Mouse (Mus musculus) MEL (cell line): ENCODE measurements around the gene Gm20662. TPM values are rescaled to one million over a fixed set of nuclear protein-coding genes. Genes with fewer than 3 reads are reported as not detected.
A peak's percentile ranks its signal among the peaks of the same experiment; 100 is the strongest.

ENCODE experiments used
- DNase-seq: peaks from one replicate; pipeline ENCODE4 v3.0.0; 2011; ENCODE audit warnings: low read depth, low spot score
- H3K27ac ChIP-seq: 2 replicates; pipeline ENCODE4 v1.5.1; 2012; ENCODE audit warnings: low read depth, mild to moderate bottlenecking, control low read depth, low read length, moderate library complexity; ENCODE audit not compliant: control insufficient read depth
- H3K27me3 ChIP-seq, 2 experiments: fragments of 150-350 bp in 1 of 2; sonication (generic) in 1 of 2; 2 replicates each; pipeline ENCODE4 v1.6.1; 2012; ENCODE audit warnings: low read length in 2 of 2, mild to moderate bottlenecking in 2 of 2, improper control_type of control experiment in 1 of 2, moderate library complexity in 1 of 2; ENCODE audit not compliant: insufficient read depth in 2 of 2, control insufficient read depth in 1 of 2
- H3K36me3 ChIP-seq, 2 experiments: 2 replicates each; pipeline ENCODE4 v1.6.1; 2012 to 2014; ENCODE audit warnings: low read length in 2 of 2, improper control_type of control experiment in 1 of 2, inconsistent platforms in 1 of 2, mild to moderate bottlenecking in 1 of 2; ENCODE audit not compliant: insufficient read depth in 2 of 2, control insufficient read depth in 1 of 2
- H3K4me1 ChIP-seq, 2 experiments: fragments of 150-350 bp in 1 of 2; sonication (generic) in 1 of 2; 2 replicates each; pipeline ENCODE4 v1.6.1; 2012; ENCODE audit warnings: low read length in 2 of 2, improper control_type of control experiment in 1 of 2, mild to moderate bottlenecking in 1 of 2; ENCODE audit not compliant: insufficient read depth in 2 of 2, control insufficient read depth in 1 of 2
- H3K4me3 ChIP-seq, 2 experiments: fragments of 150-350 bp in 1 of 2; sonication (generic) in 1 of 2; 2 replicates each; pipeline ENCODE4 v1.5.1; 2012; ENCODE audit warnings: low read depth in 2 of 2, low read length in 2 of 2, mild to moderate bottlenecking in 2 of 2, moderate library complexity in 2 of 2, control low read depth in 1 of 2, improper control_type of control experiment in 1 of 2; ENCODE audit not compliant: control insufficient read depth in 1 of 2, insufficient read depth in 1 of 2
- H3K79me2 ChIP-seq: 2 replicates; pipeline ENCODE4 v1.6.1; 2012; ENCODE audit warnings: mild to moderate bottlenecking, low read length, moderate library complexity; ENCODE audit not compliant: control insufficient read depth, poor library complexity, insufficient read depth
- H3K9ac ChIP-seq: 2 replicates; pipeline ENCODE4 v1.6.1; 2012; ENCODE audit warnings: low read depth, mild to moderate bottlenecking, control low read depth, low read length, moderate library complexity; ENCODE audit not compliant: control insufficient read depth, poor library complexity, severe bottlenecking
- H3K9me3 ChIP-seq: fragments of 150-350 bp; sonication (generic); replicated peaks from 2 replicates; pipeline ENCODE4 v1.6.1; 2012; ENCODE audit warnings: mild to moderate bottlenecking, low read length, improper control_type of control experiment, moderate library complexity; ENCODE audit not compliant: insufficient read depth
- BHLHE40 ChIP-seq: IDR thresholded peaks from 2 replicates; pipeline ENCODE4 v1.6.1; 2012; ENCODE audit warnings: low read depth, mild to moderate bottlenecking, inconsistent platforms, low read length, improper control_type of control experiment, borderline replicate concordance
- CHD1 ChIP-seq: IDR thresholded peaks from 2 replicates; pipeline ENCODE4 v1.6.1; 2012; ENCODE audit warnings: low read depth, mild to moderate bottlenecking, inconsistent platforms, low read length, improper control_type of control experiment
- CHD2 ChIP-seq: IDR thresholded peaks from 2 replicates; pipeline ENCODE4 v1.6.1; 2011; ENCODE audit warnings: low read length, improper control_type of control experiment
- CTCF ChIP-seq, 3 experiments: IDR thresholded peaks in 2 of 3; conservative IDR thresholded peaks in 1 of 3; 2 replicates each; pipeline ENCODE4 v1.5.1; 2011 to 2012; ENCODE audit warnings: low read length in 3 of 3, low read depth in 2 of 3, mild to moderate bottlenecking in 2 of 3, improper control_type of control experiment in 1 of 3, inconsistent platforms in 1 of 3, mixed read lengths in 1 of 3, moderate library complexity in 1 of 3; ENCODE audit not compliant: control insufficient read depth in 1 of 3, insufficient read depth in 1 of 3, poor library complexity in 1 of 3, severe bottlenecking in 1 of 3
- E2F4 ChIP-seq: IDR thresholded peaks from 2 replicates; pipeline ENCODE4 v1.6.1; 2011; ENCODE audit warnings: low read depth, low read length, improper control_type of control experiment, borderline replicate concordance
- ELF1 ChIP-seq: IDR thresholded peaks from 2 replicates; pipeline ENCODE4 v1.6.1; 2014; ENCODE audit warnings: low read depth, mild to moderate bottlenecking, inconsistent platforms, low read length, improper control_type of control experiment, moderate library complexity
- EP300 ChIP-seq, 2 experiments: IDR thresholded peaks; 2 replicates each; pipeline ENCODE4 v1.6.1; 2011; ENCODE audit warnings: improper control_type of control experiment in 2 of 2, low read length in 2 of 2, low read depth in 1 of 2, mild to moderate bottlenecking in 1 of 2
- ETS1 ChIP-seq: IDR thresholded peaks from 2 replicates; pipeline ENCODE4 v1.6.1; 2012; ENCODE audit warnings: low read depth, mild to moderate bottlenecking, inconsistent platforms, low read length, improper control_type of control experiment, moderate library complexity
- GABPA ChIP-seq: IDR thresholded peaks from 2 replicates; pipeline ENCODE4 v1.6.1; 2012; ENCODE audit warnings: low read depth, mild to moderate bottlenecking, inconsistent platforms, low read length, improper control_type of control experiment, moderate library complexity
- GATA1 ChIP-seq: IDR thresholded peaks from 2 replicates; pipeline ENCODE4 v1.6.1; 2011; ENCODE audit warnings: low read depth, low read length, improper control_type of control experiment
- HCFC1 ChIP-seq: IDR thresholded peaks from 2 replicates; pipeline ENCODE4 v1.6.1; 2012; ENCODE audit warnings: low read depth, mild to moderate bottlenecking, inconsistent platforms, low read length, improper control_type of control experiment, moderate library complexity
- JUND ChIP-seq: IDR thresholded peaks from 2 replicates; pipeline ENCODE4 v1.6.1; 2011; ENCODE audit warnings: low read depth, mild to moderate bottlenecking, improper control_type of control experiment, low read length
- KAT2A ChIP-seq: conservative IDR thresholded peaks from 2 replicates; pipeline ENCODE4 v1.6.1; 2012; ENCODE audit warnings: low read depth, low read length, improper control_type of control experiment, inconsistent platforms
- MAX ChIP-seq: IDR thresholded peaks from 2 replicates; pipeline ENCODE4 v1.6.1; 2011; ENCODE audit warnings: low read length, improper control_type of control experiment
- MAZ ChIP-seq: IDR thresholded peaks from 2 replicates; pipeline ENCODE4 v1.6.1; 2012; ENCODE audit warnings: low read depth, mild to moderate bottlenecking, inconsistent platforms, low read length, improper control_type of control experiment
- MEF2A ChIP-seq: IDR thresholded peaks from 2 replicates; pipeline ENCODE4 v1.6.1; 2014; ENCODE audit warnings: low read depth, mild to moderate bottlenecking, inconsistent platforms, low read length, improper control_type of control experiment; ENCODE audit not compliant: poor library complexity, insufficient replicate concordance, severe bottlenecking; ENCODE audit errors: extremely low read depth
- MXI1 ChIP-seq: IDR thresholded peaks from 2 replicates; pipeline ENCODE4 v1.6.1; 2011; ENCODE audit warnings: mild to moderate bottlenecking, low read depth, low read length, improper control_type of control experiment
- MYB ChIP-seq: IDR thresholded peaks from 2 replicates; pipeline ENCODE4 v1.6.1; 2011; ENCODE audit warnings: mild to moderate bottlenecking, low read depth, low read length, improper control_type of control experiment
- MYC ChIP-seq: IDR thresholded peaks from 2 replicates; pipeline ENCODE4 v1.6.1; 2011; ENCODE audit warnings: low read depth, mild to moderate bottlenecking, low read length, improper control_type of control experiment, moderate library complexity
- NELFE ChIP-seq: IDR thresholded peaks from 2 replicates; pipeline ENCODE4 v1.6.1; 2011; ENCODE audit warnings: low read depth, low read length, improper control_type of control experiment
- NRF1 ChIP-seq: IDR thresholded peaks from 2 replicates; pipeline ENCODE4 v1.6.1; 2014; ENCODE audit warnings: low read depth, mild to moderate bottlenecking, inconsistent platforms, low read length, improper control_type of control experiment, moderate library complexity; ENCODE audit not compliant: poor library complexity, insufficient read depth, severe bottlenecking
- POLR2A ChIP-seq, 2 experiments: IDR thresholded peaks; 2 replicates each; pipeline ENCODE4 v1.6.1; 2011 to 2012; ENCODE audit warnings: low read length in 2 of 2, mild to moderate bottlenecking in 2 of 2, control low read depth in 1 of 2, improper control_type of control experiment in 1 of 2, low read depth in 1 of 2, moderate library complexity in 1 of 2; ENCODE audit not compliant: control insufficient read depth in 1 of 2, insufficient read depth in 1 of 2, poor library complexity in 1 of 2
- POLR2AphosphoS2 ChIP-seq: IDR thresholded peaks from 2 replicates; pipeline ENCODE4 v1.6.1; 2011; ENCODE audit warnings: low read length, improper control_type of control experiment
- POLR2AphosphoS5 ChIP-seq: IDR thresholded peaks from 2 replicates; pipeline ENCODE4 v1.6.1; 2012; ENCODE audit warnings: low read depth, borderline replicate concordance, mild to moderate bottlenecking, inconsistent platforms, low read length, moderate library complexity, mixed read lengths
- RCOR1 ChIP-seq: IDR thresholded peaks from 2 replicates; pipeline ENCODE4 v1.6.1; 2012; ENCODE audit warnings: low read depth, mild to moderate bottlenecking, inconsistent platforms, low read length, improper control_type of control experiment
- SIN3A ChIP-seq: IDR thresholded peaks from 2 replicates; pipeline ENCODE4 v1.6.1; 2012; ENCODE audit warnings: low read length, improper control_type of control experiment, inconsistent platforms
- SMC3 ChIP-seq: IDR thresholded peaks from 2 replicates; pipeline ENCODE4 v1.6.1; 2011; ENCODE audit warnings: low read depth, low read length, improper control_type of control experiment
- TAL1 ChIP-seq: IDR thresholded peaks from 2 replicates; pipeline ENCODE4 v1.6.1; 2012; ENCODE audit warnings: mild to moderate bottlenecking, inconsistent platforms, low read length, moderate library complexity, mixed read lengths
- TBP ChIP-seq: IDR thresholded peaks from 2 replicates; pipeline ENCODE4 v1.8.0; 2011; ENCODE audit warnings: low read depth, low read length, improper control_type of control experiment
- TCF12 ChIP-seq: IDR thresholded peaks from 2 replicates; pipeline ENCODE4 v1.6.1; 2014; ENCODE audit warnings: low read depth, mild to moderate bottlenecking, inconsistent platforms, low read length, improper control_type of control experiment, moderate library complexity
- UBTF ChIP-seq: IDR thresholded peaks from 2 replicates; pipeline ENCODE4 v1.6.1; 2012; ENCODE audit warnings: low read depth, mild to moderate bottlenecking, inconsistent platforms, low read length, improper control_type of control experiment, moderate library complexity, borderline replicate concordance; ENCODE audit not compliant: insufficient read depth
- USF1 ChIP-seq: IDR thresholded peaks from 2 replicates; pipeline ENCODE4 v1.6.1; 2014; ENCODE audit warnings: low read depth, mild to moderate bottlenecking, inconsistent platforms, low read length, improper control_type of control experiment, moderate library complexity
- ZC3H11A ChIP-seq: IDR thresholded peaks from 2 replicates; pipeline ENCODE4 v1.6.1; 2012; ENCODE audit warnings: low read depth, mild to moderate bottlenecking, inconsistent platforms, low read length, improper control_type of control experiment
- ZKSCAN1 ChIP-seq: IDR thresholded peaks from 2 replicates; pipeline ENCODE4 v1.6.1; 2012; ENCODE audit warnings: low read depth, mild to moderate bottlenecking, inconsistent platforms, low read length, improper control_type of control experiment, moderate library complexity
- ZMIZ1 ChIP-seq: IDR thresholded peaks from 2 replicates; pipeline ENCODE4 v1.6.1; 2012; ENCODE audit warnings: low read depth, mild to moderate bottlenecking, inconsistent platforms, low read length, improper control_type of control experiment, moderate library complexity
- ZNF384 ChIP-seq: IDR thresholded peaks from 2 replicates; pipeline ENCODE4 v1.6.1; 2012; ENCODE audit warnings: low read depth, mild to moderate bottlenecking, inconsistent platforms, low read length, improper control_type of control experiment
- polyA plus RNA-seq, 2 experiments: library from polyadenylated mRNA; stranded (reverse) in 1 of 2; unstranded in 1 of 2; fragments of >175 nt in 1 of 2; fragments of >200 nt in 1 of 2; gene quantifications; 2 replicates each; pipeline versions ENCODE4 v1.2.1 to v1.2.4; 2012; ENCODE audit warnings: low replicate concordance in 2 of 2, low read depth in 1 of 2; ENCODE audit not compliant: insufficient read length in 2 of 2, insufficient read depth in 1 of 2, missing spikeins in 1 of 2
- total RNA-seq: library from RNA; depleted of rRNA; stranded (reverse); fragments of 300-350 nt; gene quantifications from 2 replicates; pipeline ENCODE4 v1.2.3, GENCODE M21; 2012

Gene Gm20662
- total and polyA plus RNA-seq, 3 experiments = 0.73 to 1.2 TPM; not detected in 1

- peaks cover 33% of the 10 kb centered on the region for H3K79me2 ChIP-seq
- DNase-seq = peak; percentile 93
These were observed 10.7 kb upstream of the Gm20662 start, which contains the start of gene Inka1 for GRCm38 (mm10) chr9:107985131-107986119. TSS of gene Inka1 (minus strand) at chr9:107985879.

GRCm38 (mm10) chr9:107986376-107986775, 9.8 kb upstream of the Gm20662 start:
- H3K4me1 ChIP-seq = peaks cover 26 to 33% of the 10 kb centered on the region in 2 experiments
- peaks cover 30% of the 10 kb centered on the region for H3K79me2 ChIP-seq
- no peaks in the 10 kb centered on the region for H3K27me3 ChIP-seq
- H3K27ac ChIP-seq = no peak overlapping the region
- no peaks in the 10 kb centered on the region for H3K9me3 ChIP-seq
- peak overlapping the region; percentile 41 to 91 for H3K4me3 ChIP-seq
- H3K36me3 ChIP-seq = peaks cover 4 to 29% of the 10 kb centered on the region in 2 experiments
- DNase-seq = peak; percentile 82
- peak overlapping the region; percentile 60 for H3K9ac ChIP-seq
- TF ChIP-seq ZNF384 = no peak
- TF ChIP-seq CHD1 = no peak
- TF ChIP-seq POLR2AphosphoS5 = no peak
- TF ChIP-seq MEF2A = no peak
- peak; percentile 48; the same call in 1 of the 2 replicates for TF ChIP-seq TBP
- TF ChIP-seq SIN3A = peak; percentile 64
- no peak for TF ChIP-seq MYB
- TF ChIP-seq NELFE = no peak
- TF ChIP-seq KAT2A = no peak
- TF ChIP-seq NRF1 = no peak
- no peak for TF ChIP-seq TAL1
- TF ChIP-seq ZKSCAN1 = no peak
- 0 out of 2 replicates have a peak, but pooled peaks have one; percentile 6 for TF ChIP-seq MAX
- no peak for TF ChIP-seq GABPA
- no peak for TF ChIP-seq RCOR1

More at GRCm38 (mm10) chr9:107985131-107986119, 10.7 kb upstream of the Gm20662 start, which contains the start of gene Inka1:
- peaks cover 4 to 39% of the 10 kb centered on the region in 2 experiments for H3K36me3 ChIP-seq
- peak within 1 kb of the TSS; percentile 72 to 91 for H3K4me3 ChIP-seq
- TF ChIP-seq POLR2AphosphoS5 (peak; percentile 87; the same call in 1 of the 2 replicates), HCFC1 (peak; percentile 37; the same call in 1 of the 2 replicates), CHD1 (no peak), BHLHE40 (peak; percentile 13; the same call in 1 of the 2 replicates), USF1 (no peak), ELF1 (0 out of 2 replicates have a peak, but pooled peaks have one; percentile 3), ZC3H11A (no peak), MAX (peak; percentile 76), EP300 (IDR thresholded peaks at IDR 0.05; ENCODE audit: low read depth in 1 of 2, low read length in 2 of 2) (peak in 1 of 2 experiments; percentile 7; a peak in 2 of 4 replicates), RCOR1 (no peak), MEF2A (peak; percentile 23; the same call in 1 of the 2 replicates), CTCF (IDR thresholded peaks at IDR 0.05 in 2 of 3, conservative IDR thresholded peaks at IDR 0.05 in 1 of 3; ENCODE audit: control insufficient read depth in 1 of 3, insufficient read depth in 1 of 3, low read depth in 2 of 3, low read length in 3 of 3, poor library complexity in 1 of 3, severe bottlenecking in 1 of 3) (peak in 1 of 3 experiments; percentile 14; a peak in 1 of 6 replicates), CHD2 (peak; percentile 10; the same call in 1 of the 2 replicates), ZKSCAN1 (0 out of 2 replicates have a peak, but pooled peaks have one; percentile 21), SIN3A (peak; percentile 70), NELFE (peak; percentile 86), TCF12 (peak; percentile 56; the same call in 1 of the 2 replicates), MAZ (peak; percentile 76), JUND (no peak), POLR2A (IDR thresholded peaks at IDR 0.05; ENCODE audit: control insufficient read depth in 1 of 2, insufficient read depth in 1 of 2, low read depth in 1 of 2, low read length in 2 of 2, poor library complexity in 1 of 2) (peak; percentile 79 to 92), UBTF (0 out of 2 replicates have a peak, but pooled peaks have one; percentile 34), MXI1 (peak; percentile 79), ZMIZ1 (peak; percentile 85), MYC (peak; percentile 32), TBP (peak; percentile 76), GATA1 (no peak), ETS1 (0 out of 2 replicates have a peak, but pooled peaks have one; percentile 4), SMC3 (peak; percentile 20; the same call in 1 of the 2 replicates), E2F4 (no peak), POLR2AphosphoS2 (peak; percentile 85)
- H3K9ac ChIP-seq = peak within 1 kb of the TSS; percentile 88
- H3K27me3 ChIP-seq = no peaks in the 10 kb centered on the region
- peak within 1 kb of the TSS; percentile 94 for H3K27ac ChIP-seq
- H3K9me3 ChIP-seq = no peaks in the 10 kb centered on the region
- H3K4me1 ChIP-seq = peaks cover 35 to 43% of the 10 kb centered on the region in 2 experiments
